Mouse (Mus musculus) brain, embryonic 14.5 days (tissue): ENCODE data around the gene Pigc.

Source experiments
- CTCF ChIP-seq: fragments of 200-500 bp; IDR thresholded peaks from 2 replicates; pipeline ENCODE4 v1.5.1; 2012; ENCODE audit warnings: inconsistent platforms, mild to moderate bottlenecking, moderate library complexity, borderline replicate concordance; ENCODE audit not compliant: insufficient read depth, insufficient read length; ENCODE audit errors: extremely low read depth
- POLR2A ChIP-seq: fragments of 200-500 bp; IDR thresholded peaks from 2 replicates; pipeline ENCODE4 v1.6.1; 2012; ENCODE audit warnings: mild to moderate bottlenecking, inconsistent platforms, borderline replicate concordance; ENCODE audit not compliant: poor library complexity, insufficient read depth, insufficient read length, severe bottlenecking; ENCODE audit errors: extremely low read depth

- TF ChIP-seq CTCF, result no peak
- TF ChIP-seq POLR2A, result no peak
Measured at GRCm38 (mm10) chr1:161983451-161983850, 14.5 kb downstream of the Pigc start.
